Mouse (Mus musculus) lung, adult 2 months (tissue): ENCODE measurements around the gene Hist1h2bb. TPM values are rescaled to one million over a fixed set of nuclear protein-coding genes. Genes with fewer than 3 reads are reported as not detected.
"Not testable (repeated sequence)": the region's sequence is repeated elsewhere in the genome, so short reads cannot be mapped to it uniquely, and the experiment has no call there.

Experiments used
- DNase-seq: peaks from one replicate; pipeline ENCODE4 v3.0.0; 2022
- H3K4me1 ChIP-seq: fragments of 200-500 bp; 2 replicates; pipeline ENCODE4 v1.6.1; 2011; ENCODE audit warnings: low read length; ENCODE audit not compliant: control insufficient read depth, insufficient read depth
- H3K4me3 ChIP-seq: fragments of 200-500 bp; replicated peaks from 2 replicates; pipeline ENCODE3; 2011; ENCODE audit warnings: low read depth, mild to moderate bottlenecking, control low read depth, low read length; ENCODE audit errors: extremely low read depth
- CTCF ChIP-seq: fragments of 200-500 bp; IDR thresholded peaks from 2 replicates; pipeline ENCODE4 v1.5.1; 2011; ENCODE audit warnings: mild to moderate bottlenecking, low read length, control low read depth; ENCODE audit not compliant: insufficient read depth
- POLR2A ChIP-seq: fragments of 200-500 bp; IDR thresholded peaks from 2 replicates; pipeline ENCODE4 v1.6.1; 2011; ENCODE audit warnings: low read depth, mild to moderate bottlenecking, control low read depth, low read length, borderline replicate concordance; ENCODE audit errors: extremely low read depth
- whole genome bisulfite sequencing: fragments of 180-500 bp; shearing (Covaris S2); methylation state at CpG from one replicate; pipeline ENCODE4 v1.1.7; 2018; 5-methylcytosine and 5-hydroxymethylcytosine counted together
- polyA plus RNA-seq: library from polyadenylated mRNA; depleted of rRNA; stranded (reverse); fragments of >200 nt; gene quantifications from 2 replicates; pipeline ENCODE4 v1.2.3, GENCODE M21; 2012; rRNA removed

Hist1h2bb gene
- polyA plus RNA-seq: 2.5 and 2.6 TPM in 2 replicates

DNA sequence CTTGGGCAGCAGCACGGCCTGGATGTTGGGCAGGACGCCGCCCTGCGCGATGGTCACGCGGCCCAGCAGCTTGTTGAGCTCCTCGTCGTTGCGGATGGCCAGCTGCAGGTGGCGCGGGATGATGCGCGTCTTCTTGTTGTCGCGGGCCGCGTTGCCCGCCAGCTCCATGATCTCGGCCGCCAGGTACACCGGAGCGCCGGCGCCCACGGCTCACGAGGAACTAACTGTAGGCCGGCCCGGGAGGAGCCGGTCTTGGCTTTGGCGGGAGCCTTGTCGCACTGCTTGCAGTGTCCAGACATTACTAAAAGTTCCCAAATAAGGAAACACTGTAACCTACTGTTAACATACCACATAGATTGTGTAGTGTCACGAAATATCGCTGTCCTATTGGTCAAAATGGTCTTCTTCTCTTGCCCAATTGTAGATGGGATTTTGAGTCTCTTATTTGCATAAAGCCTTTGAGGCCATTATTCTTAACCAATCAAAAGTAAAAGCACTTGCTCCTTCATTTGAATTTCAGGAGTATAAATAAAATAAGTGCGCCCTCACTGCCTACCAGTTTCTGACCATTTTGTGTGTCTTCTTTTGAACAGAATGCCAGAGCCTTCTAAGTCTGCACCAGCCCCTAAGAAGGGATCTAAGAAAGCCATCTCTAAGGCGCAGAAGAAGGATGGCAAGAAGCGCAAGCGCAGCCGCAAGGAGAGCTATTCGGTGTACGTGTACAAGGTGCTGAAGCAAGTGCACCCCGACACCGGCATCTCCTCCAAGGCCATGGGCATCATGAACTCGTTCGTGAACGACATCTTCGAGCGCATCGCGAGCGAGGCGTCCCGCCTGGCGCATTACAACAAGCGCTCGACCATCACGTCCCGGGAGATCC, at the start of gene Hist1h2bb:
Gene Hist1h2bb (plus strand): TSS at position 534 of the 880 bp plus-strand sequence.
- peak; percentile 61; the same call in 1 of the 2 replicates for TF ChIP-seq POLR2A
- H3K4me1 ChIP-seq: not testable (repeated sequence)
- peak; percentile 77 for DNase-seq
- H3K4me3 ChIP-seq: peak within 1 kb of the TSS; percentile 77
- WGBS: under 1% methylated on average over 43 of the region's 58 CpGs

DNA sequence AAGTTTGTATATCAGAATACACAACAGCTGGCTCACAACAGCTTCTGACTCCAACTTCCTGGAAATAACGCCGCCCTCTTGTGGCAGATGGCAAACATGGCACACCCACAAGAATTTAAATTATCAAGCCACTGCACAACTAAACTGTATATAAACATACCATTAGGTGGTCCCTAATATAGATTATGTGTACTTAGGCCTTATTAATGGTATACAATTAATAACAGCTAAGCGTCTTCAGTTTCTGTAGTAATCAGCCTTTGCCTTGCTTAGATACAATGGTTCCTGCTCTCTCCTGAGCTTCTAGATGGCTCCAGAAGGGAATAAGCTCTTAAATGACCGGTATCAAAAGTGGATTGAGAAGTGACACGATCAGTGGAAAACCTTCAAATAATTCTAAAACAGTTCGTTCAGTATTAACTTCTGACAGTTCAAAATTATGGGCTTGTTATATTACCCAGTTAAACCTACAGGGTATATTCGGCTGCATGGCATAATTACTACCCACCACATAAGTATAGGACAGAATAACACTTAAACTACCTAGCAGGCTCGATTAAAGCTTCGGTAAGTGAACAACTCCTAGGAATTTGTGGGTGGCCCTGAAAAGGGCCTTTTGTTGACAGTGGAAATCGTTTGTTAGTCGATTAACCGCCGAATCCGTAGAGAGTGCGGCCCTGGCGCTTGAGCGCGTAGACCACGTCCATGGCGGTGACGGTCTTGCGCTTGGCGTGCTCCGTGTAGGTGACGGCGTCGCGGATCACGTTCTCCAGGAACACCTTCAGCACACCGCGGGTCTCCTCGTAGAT, 48.8 kb upstream of the Hist1h2bb start:
- TF ChIP-seq POLR2A: 0 out of 2 replicates have a peak, but pooled peaks have one; percentile 16
- peak; percentile 70 for TF ChIP-seq CTCF
- under 1% methylated on average over 28 of the region's 32 CpGs for WGBS
- DNase-seq: no peak
- Histone ChIP-seq H3K4me3 (peak overlapping the region; percentile 50), H3K4me1 (peaks cover 2% of the 10 kb centered on the region)

DNA sequence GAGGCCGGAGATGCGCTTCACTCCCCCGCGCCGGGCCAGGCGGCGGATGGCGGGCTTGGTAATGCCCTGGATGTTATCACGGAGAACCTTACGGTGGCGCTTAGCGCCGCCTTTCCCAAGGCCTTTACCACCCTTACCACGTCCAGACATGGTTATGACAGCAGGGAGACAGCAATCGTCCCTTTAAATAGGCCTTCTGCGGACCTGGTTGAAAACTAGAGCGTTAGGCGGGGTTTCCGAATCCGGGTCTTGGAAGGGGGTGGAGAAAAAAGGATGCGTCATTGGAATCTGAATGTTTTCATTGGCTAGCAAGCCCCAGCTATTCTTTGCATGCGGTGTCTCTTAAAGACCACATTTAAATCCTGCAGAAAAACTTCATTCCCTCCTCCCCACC, 48.2 kb upstream of the Hist1h2bb start, which contains the start of gene Hist1h4c:
Gene Hist1h4c (minus strand): TSS at position 155 of the 394 bp plus-strand sequence.
- H3K4me1 ChIP-seq: peaks cover 2% of the 10 kb centered on the region
- peak; percentile 100 for DNase-seq
- under 1% methylated on average over 22 of the region's 22 CpGs for WGBS
- TF ChIP-seq CTCF (peak; percentile 17; the same call in 1 of the 2 replicates), POLR2A (peak; percentile 100)
- peak within 1 kb of the TSS; percentile 50 for H3K4me3 ChIP-seq

DNA sequence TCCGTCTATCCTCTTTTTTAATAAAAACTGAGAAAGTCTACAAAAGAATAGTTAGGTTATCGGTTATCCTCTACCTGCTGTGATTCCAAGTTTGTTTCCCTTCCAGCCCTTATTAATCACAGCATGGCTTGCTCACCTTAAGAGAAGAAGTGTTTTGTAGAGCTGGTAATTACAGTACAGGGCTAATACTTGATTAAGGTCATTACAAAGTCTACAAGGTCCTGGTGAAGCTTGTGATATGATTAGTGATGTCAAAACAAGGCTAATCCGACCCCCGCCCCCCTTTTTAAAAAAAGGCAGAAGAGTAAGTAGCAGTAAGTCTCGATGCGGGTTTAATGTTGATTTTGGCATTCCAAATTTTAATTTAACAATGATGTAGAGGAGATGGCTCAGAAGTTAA, 47.5 kb upstream of the Hist1h2bb start:
- no peak for TF ChIP-seq POLR2A
- no peak for TF ChIP-seq CTCF
- 56% methylated on average over 6 of the region's 6 CpGs for WGBS
- H3K4me3 ChIP-seq: no peak overlapping the region
- DNase-seq: no peak
- peaks cover 2% of the 10 kb centered on the region for H3K4me1 ChIP-seq

DNA sequence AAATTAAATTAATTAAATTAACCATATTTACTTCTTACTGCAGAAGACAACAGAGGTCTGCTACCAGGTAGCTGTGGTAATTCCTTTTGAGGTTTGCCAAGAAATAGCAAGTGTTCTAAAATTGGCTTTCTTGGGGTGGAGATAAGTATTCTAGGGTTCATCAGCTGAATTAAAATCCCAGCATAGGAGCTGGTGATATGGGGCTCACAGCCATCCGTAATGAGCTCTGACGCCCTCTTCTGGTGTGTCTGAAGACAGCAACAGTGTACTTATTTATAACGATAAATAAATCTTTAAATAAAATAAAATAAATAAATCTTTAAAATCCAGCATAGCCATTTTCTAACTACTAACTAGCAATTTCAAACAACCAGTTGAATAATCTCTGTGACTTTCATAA, 46.8 kb upstream of the Hist1h2bb start:
- DNase-seq: no peak
- TF ChIP-seq POLR2A (no peak), CTCF (no peak)
- H3K4me1 ChIP-seq: peaks cover 2% of the 10 kb centered on the region
- H3K4me3 ChIP-seq: no peak overlapping the region
- 65% methylated on average over 3 of the region's 3 CpGs for WGBS

DNA sequence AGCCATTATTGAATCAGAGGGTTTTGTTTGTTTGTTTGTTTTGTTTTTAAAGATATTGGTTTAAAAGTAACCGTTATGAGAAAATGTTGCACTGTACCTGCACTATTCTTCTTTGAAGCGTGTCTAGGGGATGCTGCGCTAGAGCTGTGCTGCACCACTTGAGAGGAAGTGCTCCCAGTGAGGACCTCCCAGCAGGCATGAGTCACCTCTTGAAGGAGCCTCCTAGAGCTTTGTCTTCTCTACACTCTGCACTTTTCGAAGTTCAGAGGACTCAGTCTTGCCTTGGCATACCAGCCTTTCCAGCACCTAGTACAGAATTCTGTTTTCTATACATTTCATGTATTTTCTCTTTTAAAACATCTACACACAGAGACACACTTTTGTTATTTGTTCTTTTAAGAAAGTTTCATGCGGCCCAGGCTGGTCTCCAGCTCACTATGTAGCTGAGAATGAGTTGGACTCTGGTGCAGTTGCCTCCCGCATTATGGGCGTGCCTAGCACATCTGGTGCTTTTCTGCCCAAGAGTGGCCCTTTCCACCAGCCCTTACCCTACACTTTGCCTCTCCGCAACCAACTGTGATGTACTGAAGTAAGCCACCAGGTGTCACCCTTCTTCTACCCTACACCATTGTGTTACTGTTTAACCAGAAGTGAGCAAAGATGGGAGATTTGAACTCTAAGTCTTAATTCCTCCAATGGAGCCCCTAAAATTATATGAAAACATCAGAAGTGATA, 45.6 kb upstream of the Hist1h2bb start:
- H3K4me3 ChIP-seq: no peak overlapping the region
- WGBS: 11% methylated on average over 8 of the region's 8 CpGs
- DNase-seq: peak; percentile 62
- peaks cover 2% of the 10 kb centered on the region for H3K4me1 ChIP-seq
- TF ChIP-seq CTCF (peak; percentile 63), POLR2A (no peak)

DNA sequence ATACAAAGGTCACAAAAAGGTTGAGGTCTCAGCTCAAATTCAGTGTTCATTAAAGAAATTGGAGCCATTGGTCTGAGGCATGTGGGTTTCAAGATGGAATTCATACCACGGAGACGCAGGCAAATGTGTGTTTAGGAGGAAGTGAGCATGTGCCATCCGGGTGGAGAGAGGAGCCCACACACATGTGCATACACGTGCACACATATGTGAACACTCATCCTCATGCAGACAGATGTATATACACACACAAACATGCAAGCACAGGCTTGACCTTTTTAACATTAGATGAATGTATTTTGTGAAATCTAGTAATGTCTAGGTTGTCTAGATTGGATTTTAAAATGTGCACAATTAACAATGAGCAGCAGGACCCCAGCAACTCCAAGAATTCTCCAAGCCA, 44.3 kb upstream of the Hist1h2bb start:
- TF ChIP-seq POLR2A (no peak), CTCF (no peak)
- WGBS: 65% methylated on average over 4 of the region's 4 CpGs
- Histone ChIP-seq H3K4me1 (no peaks in the 10 kb centered on the region), H3K4me3 (no peak overlapping the region)
- DNase-seq: no peak

DNA sequence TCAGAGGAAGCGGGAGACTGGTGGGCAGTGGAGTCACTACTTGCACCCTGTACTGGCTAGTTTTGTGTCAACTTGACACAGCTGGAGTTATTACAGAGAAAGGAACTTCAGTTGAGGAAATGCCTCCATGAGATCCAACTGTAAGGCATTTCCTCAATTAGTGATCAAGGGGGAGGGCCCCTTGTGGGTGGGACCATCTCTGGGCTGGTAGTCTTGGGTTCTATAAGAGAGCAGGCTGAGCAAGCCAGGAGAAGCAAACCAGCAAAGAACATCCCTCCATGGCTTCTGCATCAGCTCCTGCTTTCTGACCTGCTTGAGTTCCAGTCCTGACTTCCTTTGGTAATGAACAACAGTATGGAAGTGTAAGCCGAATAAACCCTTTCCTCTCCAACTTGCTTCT, 43.7 kb upstream of the Hist1h2bb start:
- not testable (repeated sequence) for DNase-seq, H3K4me3 ChIP-seq, H3K4me1 ChIP-seq
- WGBS: 61% methylated on average over 2 of the region's 2 CpGs

DNA sequence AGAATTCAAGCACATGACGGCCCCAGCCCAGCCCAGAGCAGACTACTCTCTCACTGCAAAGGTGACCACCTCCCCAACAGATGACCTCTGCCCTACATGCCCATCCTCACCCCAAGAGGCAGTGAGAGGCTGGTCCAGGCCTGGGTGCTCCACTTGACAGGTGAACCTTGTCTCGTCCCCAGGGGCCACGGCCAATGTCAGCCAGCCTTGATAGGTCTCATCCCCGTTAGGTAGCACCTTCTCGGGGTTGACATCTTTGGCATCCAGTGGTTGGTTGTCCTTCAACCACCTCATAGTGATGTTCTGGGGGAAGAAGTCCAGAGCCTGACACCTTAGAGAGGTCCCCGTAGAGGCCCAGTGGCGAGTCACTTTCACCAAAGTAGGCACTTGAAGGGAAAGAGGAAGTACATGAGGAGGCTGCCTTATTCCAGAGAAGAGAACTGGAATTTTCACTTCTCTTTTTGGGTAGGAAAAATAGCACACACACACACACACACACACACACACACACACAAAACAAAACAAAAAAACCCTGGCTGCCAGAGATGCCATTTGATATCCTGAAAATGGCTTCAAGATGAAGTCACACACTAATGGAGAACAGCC, 40.7 kb upstream of the Hist1h2bb start:
- 79% methylated on average over 7 of the region's 7 CpGs for WGBS

More for the DNA sequence above, 40.7 kb upstream of the Hist1h2bb start:
- no peak for DNase-seq
- no peak overlapping the region for H3K4me3 ChIP-seq
- TF ChIP-seq CTCF (no peak), POLR2A (no peak)
- H3K4me1 ChIP-seq: 0 out of 2 replicates have a peak, but pooled peaks cover 2% of the 10 kb centered on the region
